Mouse (Mus musculus): ENCODE data around the gene Zfp235. TPM values are rescaled to one million over a fixed set of nuclear protein-coding genes. Genes with fewer than 3 reads are reported as not detected.

Gene Zfp235
- polyA plus RNA-seq (2016; fragmentation: Nextera tagmentation; extraction: Ambion mirVana), result 18.3 and 18.4 TPM in 2 replicates

DNA sequence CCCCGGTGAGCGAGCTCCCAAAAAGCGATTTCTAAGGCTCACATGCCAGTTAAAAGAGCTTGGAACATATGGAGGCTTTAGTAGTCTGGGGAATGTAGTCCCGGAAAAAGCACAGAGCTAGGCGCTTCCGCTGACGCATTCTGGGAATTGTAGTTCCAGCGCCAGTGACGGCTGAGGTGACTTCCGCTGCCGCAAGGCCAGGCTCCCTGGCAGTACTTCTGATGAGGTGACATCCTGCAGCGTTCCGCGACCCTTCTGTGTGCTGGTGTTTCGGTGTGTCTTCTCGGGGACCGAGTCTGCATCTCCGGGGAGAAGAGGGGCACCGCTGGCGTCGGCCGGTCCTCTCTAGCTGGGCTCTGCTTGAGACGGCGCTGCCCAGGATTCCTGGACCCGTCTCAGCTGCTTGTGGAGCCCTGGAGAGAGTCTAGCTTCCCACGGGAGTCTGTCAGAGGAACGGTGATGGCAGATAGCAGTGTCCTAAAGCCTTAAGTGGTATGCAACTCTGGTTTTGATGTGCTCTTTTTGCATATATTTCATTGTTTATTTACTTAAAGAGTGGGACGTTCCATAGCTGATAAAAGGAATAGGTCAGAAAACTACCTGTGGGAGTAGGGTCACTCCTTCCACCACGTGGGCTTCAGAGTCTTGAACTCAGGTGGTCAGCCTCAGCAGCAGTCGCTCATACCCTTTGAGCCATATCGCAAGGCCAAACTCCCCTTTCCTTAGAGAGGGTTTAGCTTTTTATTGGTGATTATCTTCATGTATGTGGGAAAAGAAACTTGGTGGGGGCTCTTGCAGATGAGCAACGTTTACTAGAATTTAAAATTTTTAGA, at the start of gene Zfp235:
Gene Zfp235, plus strand, starts transcription at position 174 of the 833 bp plus-strand sequence.
- H3K27ac ChIP-seq, result no peak within 1 kb of the TSS

DNA sequence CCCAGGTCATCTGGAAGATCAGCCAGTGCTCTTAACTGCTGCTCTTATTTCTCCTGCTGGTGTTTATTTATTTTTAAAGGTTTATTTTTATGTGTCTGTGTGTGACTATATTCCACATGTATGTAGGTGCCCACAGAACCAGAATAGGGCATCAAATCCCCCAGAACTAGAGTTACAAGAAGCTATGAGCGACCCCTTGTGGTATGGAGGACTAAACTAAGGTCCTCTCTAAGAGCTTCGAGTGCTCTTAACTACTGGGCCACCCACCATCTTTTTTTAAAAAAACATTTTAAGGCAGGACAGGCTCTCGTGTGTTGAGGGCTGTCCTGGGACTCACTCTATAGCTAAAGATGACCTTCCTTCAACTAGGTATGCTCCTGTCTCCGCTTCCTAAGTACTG, 47.1 kb upstream of the Zfp235 start:
- H3K4me2 ChIP-seq (replicated peaks), result no peak overlapping the region
- H3K9ac ChIP-seq, result no peak overlapping the region
- ATAC-seq (ENCODE audit: insufficient number of reproducible peaks, insufficient read depth, low FRiP score, low TSS enrichment), result no peak
- no peaks in the 10 kb centered on the region for H3K27me3 ChIP-seq
- H3K36me3 ChIP-seq, result peaks cover 46% of the 10 kb centered on the region
- peaks cover 10% of the 10 kb centered on the region for H3K4me1 ChIP-seq
- peaks cover 11% of the 10 kb centered on the region; the same call in 1 of the 2 replicates for H3K9me3 ChIP-seq
- H3K27ac ChIP-seq, result no peak overlapping the region
- no peak overlapping the region for H3K4me3 ChIP-seq
- WGBS, result 92% methylated on average over 4 of the region's 4 CpGs

More for the DNA sequence above, at the start of gene Zfp235:
- no peaks in the 10 kb centered on the region for H3K9me3 ChIP-seq
- peaks cover 28% of the 10 kb centered on the region for H3K36me3 ChIP-seq
- WGBS, result 4% methylated on average over 32 of the region's 32 CpGs
- peak within 1 kb of the TSS; percentile 85 for H3K4me3 ChIP-seq
- peak; percentile 91 for ATAC-seq (ENCODE audit: insufficient number of reproducible peaks, insufficient read depth, low FRiP score, low TSS enrichment)
- peak within 1 kb of the TSS; percentile 79 for H3K9ac ChIP-seq
- H3K27me3 ChIP-seq, result no peaks in the 10 kb centered on the region
- peaks cover 10% of the 10 kb centered on the region for H3K4me1 ChIP-seq
- H3K4me2 ChIP-seq (replicated peaks), result peak within 1 kb of the TSS; percentile 71

DNA sequence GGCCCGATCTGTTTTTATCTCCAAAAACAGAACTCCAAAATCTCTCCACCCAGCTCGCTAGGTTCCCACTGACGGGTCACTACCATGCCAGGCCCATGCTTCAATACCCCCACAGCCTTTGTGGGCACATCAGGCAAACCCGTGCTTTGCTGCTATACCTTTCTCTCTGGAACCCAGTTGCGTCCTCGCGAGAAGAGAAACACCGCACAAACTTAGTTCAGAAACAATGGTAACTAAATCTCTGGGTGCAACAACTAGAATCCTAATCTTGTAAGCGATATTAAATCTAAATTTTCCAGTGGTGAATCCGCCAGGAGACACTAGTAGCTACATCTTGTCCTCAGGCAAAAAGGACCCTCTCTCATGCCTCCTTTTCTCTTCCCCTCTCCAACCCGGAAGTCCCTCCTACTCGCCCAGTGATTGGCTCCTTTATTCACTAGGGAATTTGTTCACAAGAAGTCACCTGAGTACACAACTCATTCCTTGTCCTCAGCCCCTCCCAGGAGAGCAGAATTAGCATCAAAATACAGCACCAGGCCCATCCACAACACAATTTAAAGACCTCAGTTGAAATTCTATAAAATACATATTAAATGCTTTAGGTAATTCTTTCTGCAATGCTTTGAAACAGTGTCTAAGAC, 46.4 kb upstream of the Zfp235 start:
- peaks cover 8% of the 10 kb centered on the region for H3K4me1 ChIP-seq
- 94% methylated on average over 12 of the region's 12 CpGs for WGBS
- H3K9me3 ChIP-seq, result peaks cover 13% of the 10 kb centered on the region; the same call in 1 of the 2 replicates
- H3K27ac ChIP-seq, result no peak overlapping the region
- no peak for ATAC-seq (ENCODE audit: insufficient number of reproducible peaks, insufficient read depth, low FRiP score, low TSS enrichment)
- peaks cover 46% of the 10 kb centered on the region for H3K36me3 ChIP-seq
- H3K4me2 ChIP-seq (replicated peaks), result no peak overlapping the region
- no peaks in the 10 kb centered on the region for H3K27me3 ChIP-seq
- H3K9ac ChIP-seq, result no peak overlapping the region
- no peak overlapping the region for H3K4me3 ChIP-seq

DNA sequence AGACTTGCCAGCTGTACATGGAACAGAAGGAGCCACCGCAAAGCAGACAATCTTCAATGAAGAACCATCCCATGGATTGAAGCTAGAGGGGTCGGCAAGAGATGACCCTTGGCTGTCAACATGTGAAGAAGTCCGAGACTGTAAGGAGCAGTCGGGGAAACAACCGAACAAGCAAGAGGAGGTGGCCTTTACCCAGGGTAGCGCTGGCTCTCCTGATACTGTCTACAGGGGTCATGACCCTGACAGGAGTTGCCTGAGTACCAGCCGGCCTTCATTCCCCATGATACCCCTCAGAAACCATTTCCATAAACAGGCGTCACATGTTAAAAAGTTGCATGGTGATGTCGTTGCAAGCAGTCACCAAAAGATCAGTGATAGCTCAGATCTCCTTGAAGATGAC, 29.6 kb upstream of the Zfp235 start:
- peaks cover 98% of the 10 kb centered on the region for H3K36me3 ChIP-seq
- ATAC-seq (ENCODE audit: insufficient number of reproducible peaks, insufficient read depth, low FRiP score, low TSS enrichment), result no peak
- WGBS, result 93% methylated on average over 9 of the region's 9 CpGs

DNA sequence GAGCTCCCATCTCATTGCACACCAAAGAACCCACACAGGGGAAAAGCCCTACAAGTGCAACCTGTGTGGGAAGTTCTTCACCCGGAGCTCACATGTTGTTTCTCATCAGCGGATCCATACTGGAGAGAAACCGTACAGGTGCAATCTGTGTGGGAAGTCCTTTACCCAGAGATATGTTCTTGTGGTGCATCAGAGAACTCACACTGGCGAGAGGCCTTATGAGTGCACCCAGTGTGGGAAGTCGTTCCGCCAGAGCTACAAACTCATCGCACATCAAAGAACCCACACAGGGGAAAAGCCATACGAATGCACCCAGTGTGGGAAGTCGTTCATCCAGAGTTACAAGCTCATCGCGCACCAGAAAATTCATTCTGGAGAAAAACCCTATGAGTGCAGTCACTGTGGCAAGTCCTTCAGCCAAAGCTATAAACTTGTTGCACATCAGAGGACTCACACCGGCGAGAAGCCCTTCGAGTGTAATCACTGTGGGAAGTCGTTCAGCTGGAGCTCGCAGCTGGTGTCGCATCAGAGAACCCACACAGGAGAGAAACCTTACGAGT, 28.7 kb upstream of the Zfp235 start:
- no peaks in the 10 kb centered on the region for H3K4me1 ChIP-seq
- 93% methylated on average over 18 of the region's 18 CpGs for WGBS

More for the DNA sequence above, 29.6 kb upstream of the Zfp235 start:
- Histone ChIP-seq H3K9me3 (peaks cover 75% of the 10 kb centered on the region), H3K4me3 (no peak overlapping the region), H3K27ac (no peak overlapping the region), H3K4me2 (replicated peaks) (no peak overlapping the region), H3K27me3 (no peaks in the 10 kb centered on the region), H3K9ac (no peak overlapping the region), H3K4me1 (no peaks in the 10 kb centered on the region)

DNA sequence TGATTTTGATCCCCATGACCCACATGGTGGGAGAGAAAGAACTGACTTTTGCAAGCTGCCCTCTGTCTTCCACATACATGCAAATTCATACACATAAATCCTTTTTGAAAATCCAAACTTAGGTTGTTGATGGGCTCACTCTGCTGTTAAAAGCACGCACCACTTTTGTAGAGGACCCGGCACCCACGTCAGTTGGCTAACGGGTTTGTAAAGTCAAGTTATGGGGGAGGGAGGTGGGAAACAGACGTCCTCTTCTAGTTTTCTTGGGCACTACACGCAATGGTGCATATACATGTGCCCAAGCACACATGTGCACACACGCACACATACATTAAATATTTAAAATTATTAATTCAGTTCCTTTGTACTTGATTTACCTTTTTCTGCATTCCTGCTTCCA, 23.1 kb upstream of the Zfp235 start:
- ATAC-seq (ENCODE audit: insufficient number of reproducible peaks, insufficient read depth, low FRiP score, low TSS enrichment), result no peak
- H3K27ac ChIP-seq, result no peak overlapping the region
- no peak overlapping the region for H3K9ac ChIP-seq
- H3K27me3 ChIP-seq, result no peaks in the 10 kb centered on the region
- H3K36me3 ChIP-seq, result peaks cover 34% of the 10 kb centered on the region
- H3K4me2 ChIP-seq (replicated peaks), result no peak overlapping the region
- no peak overlapping the region for H3K4me3 ChIP-seq
- peaks cover 29% of the 10 kb centered on the region for H3K9me3 ChIP-seq
- peaks cover 3% of the 10 kb centered on the region for H3K4me1 ChIP-seq
- WGBS, result 93% methylated on average over 7 of the region's 7 CpGs

More for the DNA sequence above, 28.7 kb upstream of the Zfp235 start:
- Histone ChIP-seq H3K9me3 (peaks cover 75% of the 10 kb centered on the region), H3K9ac (no peak overlapping the region), H3K4me2 (replicated peaks) (no peak overlapping the region), H3K27me3 (no peaks in the 10 kb centered on the region), H3K4me3 (no peak overlapping the region), H3K27ac (no peak overlapping the region), H3K36me3 (peaks cover 90% of the 10 kb centered on the region)
- ATAC-seq (ENCODE audit: insufficient number of reproducible peaks, insufficient read depth, low FRiP score, low TSS enrichment), result no peak

DNA sequence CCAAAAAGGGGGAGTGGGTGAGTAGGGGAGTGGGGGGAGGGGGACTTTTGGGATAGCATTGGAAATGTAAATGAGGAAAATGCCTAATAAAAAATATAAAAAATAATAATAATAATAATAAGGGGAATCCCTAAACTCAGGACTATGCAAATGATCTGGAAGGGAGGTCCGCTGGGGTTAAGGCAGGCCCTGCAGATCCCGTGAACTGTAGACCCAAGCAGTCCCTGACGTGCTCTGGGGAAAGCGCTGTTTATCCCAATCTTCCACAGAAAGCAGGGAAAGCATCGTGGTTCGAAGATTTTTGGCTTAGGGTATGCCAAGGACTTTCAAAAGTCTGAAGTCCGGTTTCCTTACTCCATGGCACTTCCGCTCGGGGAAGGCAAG, 22.2 kb upstream of the Zfp235 start:
- 3% methylated on average over 9 of the region's 9 CpGs for WGBS
- ATAC-seq (ENCODE audit: insufficient number of reproducible peaks, insufficient read depth, low FRiP score, low TSS enrichment), result no peak
- Histone ChIP-seq H3K36me3 (peaks cover 24% of the 10 kb centered on the region), H3K9me3 (peaks cover 20% of the 10 kb centered on the region), H3K4me2 (replicated peaks) (peak overlapping the region; percentile 65), H3K27ac (peak overlapping the region; percentile 67; the same call in 1 of the 2 replicates), H3K4me3 (peak overlapping the region; percentile 65), H3K27me3 (no peaks in the 10 kb centered on the region), H3K4me1 (peaks cover 3% of the 10 kb centered on the region), H3K9ac (peak overlapping the region; percentile 59)

DNA sequence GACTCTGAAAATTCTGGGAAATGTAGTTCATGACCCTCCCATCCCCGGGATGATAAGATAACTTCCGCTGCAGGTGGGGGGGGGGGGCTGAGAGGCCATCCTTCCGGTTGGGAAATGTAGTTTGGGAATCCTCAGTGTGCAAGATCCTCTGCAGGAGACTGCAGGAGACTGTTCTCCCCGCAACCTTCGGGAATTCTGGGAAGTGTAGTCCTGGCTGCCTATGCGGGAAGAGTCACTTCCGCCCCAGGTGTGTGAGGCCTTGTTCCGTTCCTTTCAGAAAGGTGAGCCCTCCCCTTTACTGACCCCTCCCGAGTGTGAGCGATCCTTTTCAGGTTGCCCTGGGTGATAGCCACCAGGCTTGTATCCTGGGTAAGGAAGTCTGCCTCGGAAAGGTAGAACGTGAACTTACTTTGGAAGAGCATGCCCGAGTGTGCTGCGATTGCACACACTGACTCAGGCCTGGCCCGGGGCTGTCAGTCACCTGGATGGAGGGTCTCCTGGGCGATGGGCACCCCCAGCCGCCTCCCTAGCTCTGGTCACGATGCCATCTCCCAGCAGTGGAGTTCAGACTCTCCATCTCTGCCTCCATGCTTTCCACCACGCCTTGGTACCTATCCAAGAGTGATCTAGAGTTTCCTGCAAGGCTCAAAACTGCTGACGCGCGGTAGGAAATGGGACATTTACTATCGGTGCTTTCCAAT, 21.7 kb upstream of the Zfp235 start, which contains the start of gene Zfp112:
Gene Zfp112, plus strand, starts transcription at position 159 of the 701 bp plus-strand sequence.
- H3K4me1 ChIP-seq, result peaks cover 3% of the 10 kb centered on the region
- WGBS, result under 1% methylated on average over 23 of the region's 23 CpGs

DNA sequence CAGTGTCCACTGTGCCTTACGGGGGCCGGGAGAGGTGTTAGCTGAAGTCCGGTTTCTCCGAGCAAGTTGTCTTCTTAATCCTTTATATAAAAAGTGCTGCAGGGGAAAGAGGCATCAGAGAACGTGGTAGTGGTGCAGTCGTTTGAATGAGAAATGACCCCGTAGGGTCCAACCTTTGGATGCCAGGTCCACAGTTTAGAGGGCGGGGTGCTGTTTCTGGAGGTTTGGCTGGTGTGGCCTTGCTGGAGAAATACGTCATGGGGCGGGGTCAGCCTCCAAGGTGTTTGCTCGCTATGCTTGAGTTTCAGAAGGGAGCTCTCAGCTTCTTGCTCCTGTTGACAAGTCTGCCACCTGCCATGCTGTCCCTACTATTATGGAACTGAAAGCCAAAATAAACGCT, 21.0 kb upstream of the Zfp235 start:
- peaks cover 3% of the 10 kb centered on the region for H3K4me1 ChIP-seq
- peaks cover 12% of the 10 kb centered on the region for H3K36me3 ChIP-seq
- WGBS, result 12% methylated on average over 12 of the region's 12 CpGs
- H3K4me3 ChIP-seq, result peak overlapping the region; percentile 65
- H3K4me2 ChIP-seq (replicated peaks), result peak overlapping the region; percentile 65
- no peaks in the 10 kb centered on the region for H3K27me3 ChIP-seq
- 0 out of 2 replicates have a peak, but pooled peaks cover 8% of the 10 kb centered on the region for H3K9me3 ChIP-seq
- peak overlapping the region; percentile 73; the same call in 1 of the 2 replicates for H3K27ac ChIP-seq
- no peak for ATAC-seq (ENCODE audit: insufficient number of reproducible peaks, insufficient read depth, low FRiP score, low TSS enrichment)
- H3K9ac ChIP-seq, result peak overlapping the region; percentile 59

More for the DNA sequence above, 21.7 kb upstream of the Zfp235 start, which contains the start of gene Zfp112:
- ATAC-seq (ENCODE audit: insufficient number of reproducible peaks, insufficient read depth, low FRiP score, low TSS enrichment), result peak; percentile 97
- H3K4me2 ChIP-seq (replicated peaks), result peak within 1 kb of the TSS; percentile 65
- peak within 1 kb of the TSS; percentile 65 for H3K4me3 ChIP-seq
- H3K9me3 ChIP-seq, result peaks cover 14% of the 10 kb centered on the region
- no peaks in the 10 kb centered on the region for H3K27me3 ChIP-seq
- peak within 1 kb of the TSS; percentile 73; the same call in 1 of the 2 replicates for H3K27ac ChIP-seq
- H3K36me3 ChIP-seq, result peaks cover 19% of the 10 kb centered on the region
- H3K9ac ChIP-seq, result peak within 1 kb of the TSS; percentile 59

DNA sequence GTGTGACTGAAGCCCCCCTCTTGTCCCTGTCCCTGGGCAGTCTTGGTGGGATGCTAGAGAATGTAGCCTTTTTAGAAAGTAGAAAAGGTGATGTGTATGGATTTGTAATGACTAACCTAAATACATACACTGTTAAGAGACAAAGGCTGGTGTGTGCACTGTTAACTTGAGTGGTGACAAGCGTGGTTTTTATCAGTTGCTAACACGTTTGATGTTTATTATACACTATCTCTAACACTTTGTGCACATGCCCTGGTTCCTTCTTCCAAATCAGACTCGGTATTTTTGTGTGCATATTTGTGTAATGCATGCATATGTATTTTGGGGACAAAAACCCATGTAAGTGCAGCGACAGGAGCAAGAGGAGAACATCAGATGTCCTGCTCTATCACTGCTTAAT, 17.3 kb upstream of the Zfp235 start:
- no peak overlapping the region for H3K9ac ChIP-seq
- H3K4me1 ChIP-seq, result peaks cover 3% of the 10 kb centered on the region
- no peak overlapping the region for H3K27ac ChIP-seq
- no peak for ATAC-seq (ENCODE audit: insufficient number of reproducible peaks, insufficient read depth, low FRiP score, low TSS enrichment)
- WGBS, result 86% methylated on average over 4 of the region's 4 CpGs
- H3K4me3 ChIP-seq, result no peak overlapping the region
- H3K36me3 ChIP-seq, result no peaks in the 10 kb centered on the region
- H3K4me2 ChIP-seq (replicated peaks), result no peak overlapping the region
- H3K9me3 ChIP-seq, result no peaks in the 10 kb centered on the region
- no peaks in the 10 kb centered on the region for H3K27me3 ChIP-seq

DNA sequence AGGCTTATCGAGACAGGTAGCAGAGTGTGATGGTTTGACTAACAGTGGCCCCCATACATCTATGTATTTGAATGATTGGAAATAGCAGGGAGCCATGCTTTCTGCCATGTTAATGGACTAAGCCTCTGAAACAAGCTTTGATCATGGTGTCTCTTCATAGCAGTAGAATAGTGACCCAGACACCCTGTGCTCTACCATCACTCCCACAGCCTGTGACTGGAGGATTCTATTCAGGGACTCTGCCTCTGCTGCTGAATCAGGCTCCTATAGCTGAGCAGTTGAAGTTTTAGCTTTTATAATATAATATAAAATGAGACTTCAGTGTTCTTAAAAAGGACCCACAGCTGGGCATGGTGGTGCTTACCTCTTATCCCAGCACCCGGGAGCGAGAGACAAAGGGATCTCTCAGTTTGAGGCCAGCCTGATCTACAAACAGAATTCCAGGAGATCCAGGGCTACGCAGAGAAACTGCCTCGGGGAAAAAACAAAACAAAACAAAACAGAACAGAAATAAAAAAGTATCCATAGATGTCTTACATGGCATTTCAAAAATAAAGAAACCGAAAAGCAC, 459 bp upstream of the Zfp235 start:
- Histone ChIP-seq H3K36me3 (peaks cover 21% of the 10 kb centered on the region), H3K9ac (peak overlapping the region; percentile 79), H3K4me1 (peaks cover 10% of the 10 kb centered on the region), H3K4me2 (replicated peaks) (peak overlapping the region; percentile 71), H3K4me3 (peak overlapping the region; percentile 85), H3K27ac (no peak overlapping the region), H3K27me3 (no peaks in the 10 kb centered on the region), H3K9me3 (no peaks in the 10 kb centered on the region)
- 0 out of 2 replicates have a peak, but pooled peaks have one; percentile 48 for ATAC-seq (ENCODE audit: insufficient number of reproducible peaks, insufficient read depth, low FRiP score, low TSS enrichment)
- 16% methylated on average over 6 of the region's 6 CpGs for WGBS

Measured in embryonic facial prominence, embryonic 12.5 days (tissue).